Mouse (Mus musculus): ENCODE measurements around the gene Ctu1. TPM values are rescaled to one million over a fixed set of nuclear protein-coding genes. Genes with fewer than 3 reads are reported as not detected.
"Not testable (repeated sequence)": the region's sequence is repeated elsewhere in the genome, so short reads cannot be mapped to it uniquely, and the experiment has no call there.

Ctu1 gene
- 1 to 10 TPM; 1.7 to 2.2 TPM for polyA plus RNA-seq (2017; shearing (Covaris generic))

- ATAC-seq = peak; percentile 98
Measured at GRCm38 (mm10) chr7:43671809-43672580, at the start of gene Ctu1. Gene Ctu1 (plus strand): TSS chr7:43672016.

- ATAC-seq = no peak
Measured at GRCm38 (mm10) chr7:43622927-43623326, 48.9 kb upstream of the Ctu1 start.

- ATAC-seq = no peak
Measured at GRCm38 (mm10) chr7:43623819-43624218, 48.0 kb upstream of the Ctu1 start.

- no peak for ATAC-seq
Measured at GRCm38 (mm10) chr7:43625065-43625464, 46.8 kb upstream of the Ctu1 start.

GRCm38 (mm10) chr7:43625794-43626422, 45.9 kb upstream of the Ctu1 start:
- no peak for ATAC-seq

GRCm38 (mm10) chr7:43633940-43634339, 37.9 kb upstream of the Ctu1 start:
- no peak for ATAC-seq

- ATAC-seq = no peak
Measured at GRCm38 (mm10) chr7:43634500-43634899, 37.3 kb upstream of the Ctu1 start, which contains the start of gene Ceacam18. Gene Ceacam18 (plus strand): TSS chr7:43634707.

- ATAC-seq = no peak
Measured at GRCm38 (mm10) chr7:43636194-43636593, 35.6 kb upstream of the Ctu1 start.

GRCm38 (mm10) chr7:43637118-43637517, 34.7 kb upstream of the Ctu1 start:
- ATAC-seq = no peak

GRCm38 (mm10) chr7:43642587-43642986, 29.2 kb upstream of the Ctu1 start:
- no peak for ATAC-seq

- no peak for ATAC-seq
Measured at GRCm38 (mm10) chr7:43643046-43643652, 28.7 kb upstream of the Ctu1 start.

GRCm38 (mm10) chr7:43652683-43653082, 19.1 kb upstream of the Ctu1 start:
- ATAC-seq = no peak

- ATAC-seq = no peak
Measured at GRCm38 (mm10) chr7:43654519-43654918, 17.3 kb upstream of the Ctu1 start.

GRCm38 (mm10) chr7:43656232-43656631, 15.6 kb upstream of the Ctu1 start:
- no peak for ATAC-seq

- ATAC-seq = no peak
Measured at GRCm38 (mm10) chr7:43660002-43660401, 11.8 kb upstream of the Ctu1 start, which contains the start of gene Siglece. Gene Siglece (minus strand): TSS chr7:43660161.

GRCm38 (mm10) chr7:43662804-43663203, 9.0 kb upstream of the Ctu1 start:
- ATAC-seq = no peak

GRCm38 (mm10) chr7:43667221-43667620, 4.6 kb upstream of the Ctu1 start:
- not testable (repeated sequence) for ATAC-seq

- ATAC-seq = no peak
Measured at GRCm38 (mm10) chr7:43668582-43668981, 3.2 kb upstream of the Ctu1 start.

- no peak for ATAC-seq
Measured at GRCm38 (mm10) chr7:43671064-43671808, 580 bp upstream of the Ctu1 start.

- no peak for ATAC-seq
Measured at GRCm38 (mm10) chr7:43672581-43673260, 905 bp downstream of the Ctu1 start.

- ATAC-seq = no peak
Measured at GRCm38 (mm10) chr7:43675091-43675490, 3.3 kb downstream of the Ctu1 start.

- ATAC-seq = peak; percentile 39
Measured at GRCm38 (mm10) chr7:43678517-43678916, 6.7 kb downstream of the Ctu1 start.

Data from CD4-positive, CD25-positive, alpha-beta regulatory T cell, adult 4 months (primary cell).